Mouse (Mus musculus) olfactory bulb, adult 2 months (tissue): ENCODE data around the gene Slc38a10.

Experiments used
- CTCF ChIP-seq: fragments of 200-500 bp; IDR thresholded peaks from 2 replicates; pipeline ENCODE4 v1.5.1; 2012; ENCODE audit warnings: low read depth, mild to moderate bottlenecking, low read length, moderate library complexity; ENCODE audit not compliant: insufficient read depth
- POLR2A ChIP-seq: fragments of 200-500 bp; IDR thresholded peaks from 2 replicates; pipeline ENCODE4 v1.6.1; 2012; ENCODE audit warnings: mild to moderate bottlenecking, low read depth, low read length, moderate library complexity; ENCODE audit not compliant: insufficient read depth

GRCm38 (mm10) chr11:120107796-120108195 is 43.4 kb downstream of the Slc38a10 start:
- TF ChIP-seq CTCF (no peak), POLR2A (no peak)
